Mouse (Mus musculus) monocyte, adult 5-6 weeks (primary cell): Measurements from ENCODE around the gene Mzt1. TPM values are rescaled to one million over a fixed set of nuclear protein-coding genes. Genes with fewer than 3 reads are reported as not detected.
"Not testable (repeated sequence)": the region's sequence is repeated elsewhere in the genome, so short reads cannot be mapped to it uniquely, and the experiment has no call there.

Source experiments
- ATAC-seq: fragments of 153-309, 156-312 bp; replicated peaks from 2 replicates; pipeline ENCODE4 v1.8.0; 2017; ENCODE audit warnings: mild to moderate bottlenecking; ENCODE audit not compliant: low TSS enrichment, insufficient number of reproducible peaks, severe bottlenecking, poor library complexity, low FRiP score
- total RNA-seq: library from RNA; stranded (forward); fragments of 200-1000, 200-491, 200-594 nt; gene quantifications from 3 replicates; pipeline ENCODE4 v1.2.3, GENCODE M21; 2017

Gene Mzt1
- 30.9 to 34.5 TPM (median 34.0 TPM) in 3 replicates for total RNA-seq

GRCm38 (mm10) chr14:99046031-99046781 is at the start of gene Mzt1, which contains the start of gene Bora:
Gene Mzt1 (minus strand): TSS chr14:99046134.
Gene Bora (plus strand): TSS chr14:99046222.
- peak; percentile 93 for ATAC-seq

DNA sequence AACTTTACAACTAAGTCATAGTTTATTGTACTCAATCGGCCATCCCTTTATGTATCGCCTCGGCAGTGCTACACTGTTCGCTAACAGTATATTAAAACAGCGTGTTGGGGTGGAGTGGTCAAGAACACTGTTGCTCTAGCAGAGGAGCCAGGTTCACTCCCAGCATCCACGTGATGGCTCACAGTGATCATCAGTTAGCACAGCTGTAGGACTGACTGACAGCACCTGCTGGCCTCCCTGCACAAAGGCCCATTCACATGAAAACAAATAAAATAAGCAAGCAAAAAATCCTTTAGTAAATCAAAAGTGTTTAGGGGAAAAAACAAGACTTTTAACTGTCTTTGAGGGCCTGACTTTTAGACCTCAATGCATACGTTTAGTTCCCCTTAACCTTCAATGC is 43.0 kb upstream of the Mzt1 start:
- no peak for ATAC-seq

DNA sequence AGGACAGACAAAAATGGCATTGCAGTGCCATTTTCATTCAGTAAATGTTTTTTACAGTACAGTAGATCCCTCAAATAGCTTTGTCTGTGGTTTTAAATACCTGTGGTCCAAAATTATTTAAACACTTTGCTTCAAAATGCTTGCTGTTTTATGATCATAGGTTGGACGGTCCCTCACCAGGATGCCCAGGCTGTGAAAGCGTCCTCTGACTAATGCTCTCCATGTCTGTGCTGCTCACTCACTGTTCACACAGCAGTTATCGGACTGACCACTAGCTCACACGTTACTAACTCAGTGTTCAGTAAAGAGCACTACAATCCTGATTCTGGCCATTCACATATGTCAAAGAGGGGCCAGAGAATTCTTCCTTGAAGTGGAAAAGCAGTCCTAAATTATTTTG is 25.2 kb upstream of the Mzt1 start:
- no peak for ATAC-seq

DNA sequence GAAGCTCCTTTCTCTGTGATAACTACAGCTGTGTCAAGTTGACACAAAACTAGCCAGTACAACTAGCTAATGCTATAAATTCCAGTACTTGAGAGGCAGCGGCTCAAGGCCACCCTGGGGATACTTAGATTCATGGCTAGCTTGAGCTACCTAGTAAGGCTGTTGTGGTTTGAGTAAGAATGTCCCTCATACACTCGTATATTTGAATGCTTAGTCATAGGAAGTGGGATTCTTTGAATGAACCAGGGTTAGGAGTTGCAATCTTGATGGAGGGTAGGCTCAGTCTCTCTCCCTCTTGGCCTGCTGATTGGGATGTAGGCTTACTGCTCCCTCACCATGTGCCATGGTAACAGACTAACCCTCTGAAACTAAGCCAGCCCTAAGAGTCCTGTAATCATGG is 17.2 kb upstream of the Mzt1 start:
- ATAC-seq = 0 out of 2 replicates have a peak, but pooled peaks have one; percentile 35

DNA sequence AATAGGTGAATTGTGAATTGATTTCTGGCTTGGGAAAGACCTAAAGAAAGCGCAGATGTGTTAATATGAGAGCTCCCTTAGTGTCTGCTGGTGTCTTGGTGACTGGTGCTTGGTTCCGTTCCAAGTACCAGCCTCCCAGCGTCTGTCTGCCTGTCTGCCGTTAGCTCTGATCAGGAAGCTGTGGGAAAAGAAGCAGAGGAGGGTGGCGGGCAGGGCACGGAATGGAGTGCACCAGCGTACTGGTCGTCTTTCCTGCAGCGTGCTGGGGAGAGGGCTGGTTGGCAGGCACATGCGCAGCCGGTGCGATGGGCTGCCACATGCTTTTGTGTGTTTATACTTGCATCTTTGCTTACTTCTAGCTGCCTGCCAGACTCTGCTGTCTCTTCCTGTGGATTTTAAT is 14.7 kb upstream of the Mzt1 start:
- ATAC-seq = no peak

GRCm38 (mm10) chr14:99058959-99059586 is 13.1 kb upstream of the Mzt1 start:
- no peak for ATAC-seq

DNA sequence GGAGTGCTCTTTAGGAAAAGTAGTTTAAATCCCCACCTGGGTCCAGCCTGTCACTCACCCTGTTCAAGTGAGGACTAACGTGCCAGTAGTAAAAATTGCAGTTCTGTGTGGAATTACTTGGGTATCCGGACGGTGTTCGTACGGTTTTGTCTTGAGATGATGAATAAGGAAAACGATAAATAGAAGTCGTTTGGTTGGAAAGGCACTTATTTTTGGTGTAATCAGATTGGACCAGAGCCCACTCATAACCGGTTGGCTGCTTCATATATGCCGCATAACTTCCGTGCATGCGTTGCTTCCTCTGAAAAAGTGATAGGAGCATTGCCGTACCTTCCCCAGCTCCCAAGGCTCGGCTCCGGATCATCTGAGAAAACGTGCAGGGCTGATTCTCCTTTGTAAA is 848 bp upstream of the Mzt1 start:
- no peak for ATAC-seq

GRCm38 (mm10) chr14:99045378-99046030 is 430 bp downstream of the Mzt1 start:
- peak; percentile 42; the same call in 1 of the 2 replicates for ATAC-seq

GRCm38 (mm10) chr14:99044718-99045117 is 1.2 kb downstream of the Mzt1 start:
- ATAC-seq = no peak

DNA sequence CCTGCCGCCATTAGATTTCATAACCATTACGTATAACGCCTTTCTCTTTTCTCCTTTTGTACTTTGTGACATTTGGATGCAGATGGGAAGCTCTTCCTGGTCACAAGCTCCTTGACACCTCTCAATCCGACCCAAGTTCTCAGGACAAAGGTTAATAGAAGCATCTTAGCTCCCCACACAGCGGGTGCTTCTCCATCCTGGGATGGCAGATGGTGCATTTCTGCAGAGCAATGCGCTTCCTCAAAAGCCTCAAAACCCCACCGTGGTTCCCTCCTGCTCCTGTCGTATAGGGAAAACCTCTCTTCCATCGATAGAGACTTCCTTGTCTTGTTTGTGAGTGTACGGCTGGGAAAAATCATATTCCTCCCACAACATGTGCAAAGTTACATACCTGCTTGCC is 1.8 kb downstream of the Mzt1 start:
- ATAC-seq = no peak

DNA sequence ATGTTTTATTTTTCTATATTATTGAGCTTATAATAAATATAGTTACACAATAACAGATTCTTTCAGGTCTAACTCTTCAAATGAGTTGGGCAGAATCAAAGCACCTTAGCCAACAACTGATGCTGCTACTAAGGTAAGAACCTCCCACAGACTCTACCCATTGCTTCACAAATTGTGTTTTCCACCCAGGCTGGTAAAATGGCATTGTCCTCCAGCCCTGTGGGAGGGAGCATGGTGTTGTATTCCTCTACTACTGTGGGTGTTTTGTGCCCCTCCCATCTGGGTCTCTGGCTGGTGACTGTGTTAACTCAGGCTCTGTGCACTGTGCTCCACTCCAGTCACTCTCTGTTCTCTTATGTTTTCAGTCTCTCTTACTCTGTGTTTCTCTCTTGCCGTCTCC is 2.4 kb downstream of the Mzt1 start:
- ATAC-seq = no peak

DNA sequence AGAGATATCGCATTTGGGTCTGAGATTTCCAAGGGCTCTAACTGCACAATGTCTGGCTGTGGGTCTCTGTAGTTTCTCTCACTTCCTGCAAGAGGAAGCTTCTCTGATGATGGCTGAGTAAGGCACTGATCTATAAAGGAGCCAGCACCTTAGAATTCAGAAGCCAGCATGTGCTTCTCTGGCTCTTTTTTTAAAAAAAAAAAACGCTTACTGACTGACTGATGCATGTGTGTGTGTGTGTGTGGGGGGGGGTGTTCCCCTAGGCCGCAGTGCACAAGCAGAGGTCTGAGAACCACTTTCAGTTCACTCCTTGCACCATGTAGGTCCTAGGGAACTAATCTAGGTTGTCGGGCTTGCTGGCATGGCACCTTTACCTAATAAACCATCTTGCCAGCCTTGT is 4.5 kb downstream of the Mzt1 start:
- ATAC-seq = no peak

GRCm38 (mm10) chr14:99039308-99039707 is 6.6 kb downstream of the Mzt1 start:
- not testable (repeated sequence) for ATAC-seq

DNA sequence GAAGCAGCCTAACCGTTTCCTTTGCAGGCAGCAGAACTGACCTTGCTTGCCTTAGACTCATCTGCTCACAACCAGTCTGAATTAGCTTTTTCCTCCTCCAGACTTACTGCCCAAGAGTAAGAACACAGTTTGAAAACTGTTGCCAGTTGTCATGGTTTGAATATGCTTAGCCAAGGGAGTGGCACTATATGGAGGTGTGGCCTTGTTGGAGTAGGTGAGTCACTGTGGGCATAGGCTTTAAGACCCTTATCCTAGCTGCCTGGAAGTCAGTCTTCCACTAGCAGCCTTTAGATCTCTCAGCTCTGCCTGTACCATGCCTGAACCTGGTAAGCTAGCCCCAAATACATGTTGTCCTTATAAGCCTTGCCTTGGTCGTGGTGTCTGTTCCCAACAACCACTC is 8.2 kb downstream of the Mzt1 start:
- ATAC-seq = no peak

GRCm38 (mm10) chr14:99036039-99036438 is 9.9 kb downstream of the Mzt1 start:
- no peak; the same call in 1 of the 2 replicates for ATAC-seq

GRCm38 (mm10) chr14:99034851-99035250 is 11.1 kb downstream of the Mzt1 start:
- not testable (repeated sequence) for ATAC-seq

DNA sequence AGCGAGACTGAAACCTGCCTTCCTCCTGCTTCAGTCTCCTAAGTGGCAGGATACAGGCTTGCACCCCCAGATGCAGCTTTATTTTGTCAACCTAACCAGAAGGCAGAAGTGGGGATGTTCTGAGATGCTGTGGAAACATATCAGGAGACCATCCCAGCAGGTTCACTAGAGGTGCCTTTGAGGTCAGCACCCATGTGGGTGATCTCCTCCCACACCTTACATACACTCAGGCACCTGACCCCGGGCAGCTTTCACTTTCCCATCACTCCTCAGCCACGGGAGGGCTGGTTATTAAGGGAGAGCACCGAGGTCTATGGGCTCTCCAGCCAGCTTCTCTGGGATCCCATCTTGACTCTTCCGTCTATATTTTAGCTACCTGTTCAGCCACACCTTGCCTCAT is 13.3 kb downstream of the Mzt1 start:
- no peak for ATAC-seq

- no peak for ATAC-seq
Observed at GRCm38 (mm10) chr14:99031337-99031873, 14.5 kb downstream of the Mzt1 start.

DNA sequence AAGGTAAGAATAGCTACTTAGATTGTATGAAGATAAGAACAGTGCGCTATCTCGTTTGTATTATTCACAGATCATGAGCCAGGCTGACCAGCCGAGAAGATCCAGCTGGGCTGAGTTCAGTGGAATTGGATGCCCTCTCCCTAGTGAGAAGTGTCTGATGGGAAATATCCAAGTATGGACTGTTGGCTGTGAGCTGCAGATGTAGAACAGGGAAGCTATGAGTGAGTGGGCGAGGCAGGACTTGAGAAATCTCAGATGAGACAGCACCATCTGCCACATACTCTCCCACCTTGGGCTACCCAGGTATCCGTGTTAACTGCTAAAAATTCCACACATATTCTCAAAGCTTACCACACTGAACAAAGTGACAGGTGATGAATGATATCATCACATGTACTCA is 15.9 kb downstream of the Mzt1 start:
- ATAC-seq = no peak
